8 mouse cellular contexts compared by ENCODE assay signal in the genomic region with DNA sequence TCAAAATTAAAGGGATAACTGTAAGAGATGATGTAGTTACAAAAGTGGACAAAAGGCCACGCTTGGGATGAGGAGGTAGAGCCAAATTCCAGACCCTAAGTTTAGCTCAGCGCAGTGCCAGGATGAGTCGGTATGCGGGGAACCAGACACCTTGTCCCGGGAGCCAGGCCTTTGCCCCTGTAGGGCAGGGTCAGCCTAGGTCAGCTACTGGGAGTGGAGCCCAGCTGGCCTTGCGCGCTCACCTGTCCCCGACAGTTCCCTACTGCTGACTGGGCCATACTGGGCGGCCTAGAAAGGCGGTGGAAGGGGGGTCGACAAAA. TPM values are rescaled to one million over a fixed set of nuclear protein-coding genes. Genes with fewer than 3 reads are reported as not detected.
DNase-seq lines count a peak whose midpoint lies in the region; ATAC-seq lines count a peak whose summit lies in the region.

No protein-coding gene starts in this region.

- no peaks in the 10 kb centered on the region for H3K36me3 ChIP-seq in forebrain, embryonic 10.5 days (replicated peaks)
- H3K36me3 ChIP-seq in intestine, embryonic 15.5 days, result no peaks in the 10 kb centered on the region
- H3K36me3 ChIP-seq in midbrain, embryonic 12.5 days, result no peaks in the 10 kb centered on the region

- peak overlapping the region; percentile 91 for H3K4me2 ChIP-seq in intestine, embryonic 15.5 days (replicated peaks)
- peak overlapping the region; percentile 74 for H3K4me2 ChIP-seq in midbrain, embryonic 12.5 days (replicated peaks)

- peak overlapping the region; percentile 72 for H3K9ac ChIP-seq in intestine, embryonic 15.5 days
- peak overlapping the region; percentile 69 for H3K9ac ChIP-seq in midbrain, embryonic 12.5 days (replicated peaks)

- peaks cover 32% of the 10 kb centered on the region for H3K4me1 ChIP-seq in forebrain, embryonic 10.5 days
- peaks cover 4% of the 10 kb centered on the region for H3K4me1 ChIP-seq in intestine, embryonic 15.5 days (replicated peaks)
- peaks cover 11% of the 10 kb centered on the region; the same call in 1 of the 2 replicates for H3K4me1 ChIP-seq in midbrain, embryonic 12.5 days

- H3K9me3 ChIP-seq in forebrain, embryonic 10.5 days, result no peaks in the 10 kb centered on the region
- H3K9me3 ChIP-seq in intestine, embryonic 15.5 days, result no peaks in the 10 kb centered on the region
- H3K9me3 ChIP-seq in midbrain, embryonic 12.5 days, result no peaks in the 10 kb centered on the region

- H3K27me3 ChIP-seq in forebrain, embryonic 10.5 days (ENCODE audit: poor library complexity, severe bottlenecking), result peaks cover 50% of the 10 kb centered on the region
- no peaks in the 10 kb centered on the region for H3K27me3 ChIP-seq in intestine, embryonic 15.5 days (replicated peaks)
- H3K27me3 ChIP-seq in midbrain, embryonic 12.5 days, result peaks cover 46% of the 10 kb centered on the region

- DNase-seq in heart, adult 9 months (ENCODE audit: low spot score in 2 of 2), result peak; percentile 58 to 63
- no peak for DNase-seq in heart, postnatal 36 days
- no peak for DNase-seq in forebrain, embryonic 10.5 days (ENCODE audit: extremely low spot score, low spot score)
- DNase-seq in adrenal gland, postnatal 10 days, result no peak
- no peak for DNase-seq in cerebellum, adult 11 months
- no peak for DNase-seq in urinary bladder, adult 2 months (ENCODE audit: low spot score)

- 6% methylated on average over 11 of the region's 11 CpGs for whole genome bisulfite sequencing in forebrain, embryonic 10.5 days
- 18% methylated on average over 11 of the region's 11 CpGs for WGBS in intestine, embryonic 15.5 days
- WGBS in midbrain, embryonic 12.5 days, result 10% methylated on average over 11 of the region's 11 CpGs

- 0 out of 2 replicates have a peak, but pooled peaks have one; percentile 1 for ATAC-seq in intestine, embryonic 15.5 days
- ATAC-seq in midbrain, embryonic 12.5 days (ENCODE audit: low FRiP score, low read depth), result peak; percentile 11

- H3K4me3 ChIP-seq in forebrain, embryonic 10.5 days, result peak overlapping the region; percentile 88
- peak overlapping the region; percentile 92 for H3K4me3 ChIP-seq in intestine, embryonic 15.5 days (replicated peaks)
- peak overlapping the region; percentile 81 for H3K4me3 ChIP-seq in midbrain, embryonic 12.5 days

- intact Hi-C loops in heart, postnatal 36 days (cut with DNase I), result no loop called here

- peak overlapping the region; percentile 77 for H3K27ac ChIP-seq in forebrain, embryonic 10.5 days
- 0 out of 2 replicates have a peak overlapping the region, but pooled peaks have one; percentile 67 for H3K27ac ChIP-seq in intestine, embryonic 15.5 days
- H3K27ac ChIP-seq in midbrain, embryonic 12.5 days (replicated peaks), result no peak overlapping the region

RNA-seq across cellular contexts. Expression of gene Gm12184, which starts 10.5 kb away (rescaled TPM):
- total RNA-seq in heart, postnatal 36 days (2021), result 1 to 10 TPM; 3.5 to 3.9 TPM
- polyA plus RNA-seq in forebrain, embryonic 10.5 days (2016; fragmentation: Nextera tagmentation; extraction: Ambion mirVana), result 2.3 and 4.3 TPM in 2 replicates
- polyA plus RNA-seq in intestine, embryonic 15.5 days (2015; fragmentation: Nextera tagmentation; extraction: Ambion mirVana), result 3.7 and 5.4 TPM in 2 replicates
- polyA plus RNA-seq in midbrain, embryonic 12.5 days (2016; fragmentation: Nextera tagmentation; extraction: Ambion mirVana), result 7.6 and 8.3 TPM in 2 replicates
- total RNA-seq in adrenal gland, postnatal 10 days (2021), result 1 to 10 TPM; 2.5 to 4.9 TPM
- 20.8 and 23.2 TPM in 2 replicates for polyA plus RNA-seq in urinary bladder, adult 2 months (2012; rRNA removed)

RNA-seq across cellular contexts. Expression of gene Trim7, which starts 11.0 kb away (rescaled TPM):
- 10 to 100 TPM; 17.8 to 26.2 TPM for total RNA-seq in heart, postnatal 36 days (2021)
- 0.07 and 0.31 TPM in 2 replicates for polyA plus RNA-seq in forebrain, embryonic 10.5 days (2016; fragmentation: Nextera tagmentation; extraction: Ambion mirVana)
- polyA plus RNA-seq in intestine, embryonic 15.5 days (2015; fragmentation: Nextera tagmentation; extraction: Ambion mirVana), result 1.1 and 2.7 TPM in 2 replicates
- 1.3 and 1.4 TPM in 2 replicates for polyA plus RNA-seq in midbrain, embryonic 12.5 days (2016; fragmentation: Nextera tagmentation; extraction: Ambion mirVana)
- total RNA-seq in adrenal gland, postnatal 10 days (2021), result 10 to 100 TPM in 1 of 2 experiments, 1 to 10 TPM in 1; 5.3 to 12.0 TPM
- 14.9 and 16.1 TPM in 2 replicates for polyA plus RNA-seq in urinary bladder, adult 2 months (2012; rRNA removed)

RNA-seq across cellular contexts. Expression of gene Trim41, which starts 19.8 kb away (rescaled TPM):
- 10 to 100 TPM; 21.0 to 22.7 TPM for total RNA-seq in heart, postnatal 36 days (2021)
- 4.0 and 4.6 TPM in 2 replicates for polyA plus RNA-seq in forebrain, embryonic 10.5 days (2016; fragmentation: Nextera tagmentation; extraction: Ambion mirVana)
- 4.1 and 6.4 TPM in 2 replicates for polyA plus RNA-seq in intestine, embryonic 15.5 days (2015; fragmentation: Nextera tagmentation; extraction: Ambion mirVana)
- 5.4 and 6.2 TPM in 2 replicates for polyA plus RNA-seq in midbrain, embryonic 12.5 days (2016; fragmentation: Nextera tagmentation; extraction: Ambion mirVana)
- 10 to 100 TPM; 42.3 to 42.7 TPM for total RNA-seq in adrenal gland, postnatal 10 days (2021)
- 34.8 and 37.5 TPM in 2 replicates for polyA plus RNA-seq in urinary bladder, adult 2 months (2012; rRNA removed)

RNA-seq across cellular contexts. Expression of gene Irgm1, which starts 34.5 kb away (rescaled TPM):
- total RNA-seq in heart, postnatal 36 days (2021), result 10 to 100 TPM; 12.5 to 13.5 TPM
- polyA plus RNA-seq in forebrain, embryonic 10.5 days (2016; fragmentation: Nextera tagmentation; extraction: Ambion mirVana), result 1.2 and 1.6 TPM in 2 replicates
- 16.0 and 16.4 TPM in 2 replicates for polyA plus RNA-seq in intestine, embryonic 15.5 days (2015; fragmentation: Nextera tagmentation; extraction: Ambion mirVana)
- 2.3 and 2.4 TPM in 2 replicates for polyA plus RNA-seq in midbrain, embryonic 12.5 days (2016; fragmentation: Nextera tagmentation; extraction: Ambion mirVana)
- total RNA-seq in adrenal gland, postnatal 10 days (2021), result 10 to 100 TPM; 13.2 to 17.8 TPM
- polyA plus RNA-seq in urinary bladder, adult 2 months (2012; rRNA removed), result 30.5 and 54.8 TPM in 2 replicates

RNA-seq across cellular contexts. Expression of gene Rack1, which starts 36.8 kb away (rescaled TPM):
- 100 to 1,000 TPM; 385 to 411 TPM for total RNA-seq in heart, postnatal 36 days (2021)
- 850 and 861 TPM in 2 replicates for polyA plus RNA-seq in forebrain, embryonic 10.5 days (2016; fragmentation: Nextera tagmentation; extraction: Ambion mirVana)
- polyA plus RNA-seq in intestine, embryonic 15.5 days (2015; fragmentation: Nextera tagmentation; extraction: Ambion mirVana), result 815 and 831 TPM in 2 replicates
- polyA plus RNA-seq in midbrain, embryonic 12.5 days (2016; fragmentation: Nextera tagmentation; extraction: Ambion mirVana), result 503 and 506 TPM in 2 replicates
- 100 to 1,000 TPM; 805 to 857 TPM for total RNA-seq in adrenal gland, postnatal 10 days (2021)
- polyA plus RNA-seq in urinary bladder, adult 2 months (2012; rRNA removed), result 1,217 and 1,275 TPM in 2 replicates

Comparison
In these comparisons a context has a peak if more than half of its experiments do, and no peak if none do; other contexts are left out.
1. DNase-seq: peak in heart, adult 9 months (2 of 2); none in heart, postnatal 36 days (0 of 2), forebrain, embryonic 10.5 days (single experiment), adrenal gland, postnatal 10 days (single experiment), cerebellum, adult 11 months (single experiment) and urinary bladder, adult 2 months (single experiment).
2. Peak in every context shown above with its lines, with median percentiles within 50 percentile points of each other: H3K4me3 ChIP-seq.